In genomic region chr1:185546346-185546745, GRCm38 (mm10) we compare ENCODE assay signal across 8 mouse cellular contexts.
A peak's percentile ranks its signal among the peaks of the same experiment; 100 is the strongest.
DNase-seq lines count a peak whose midpoint lies in the region; ATAC-seq lines count a peak whose summit lies in the region.

No protein-coding gene starts in this region.

- ATAC-seq in forebrain, embryonic 12.5 days (ENCODE audit: low FRiP score): no peak
- ATAC-seq in neural tube, embryonic 13.5 days (ENCODE audit: low read depth): no peak

- no peak overlapping the region for H3K9ac ChIP-seq in forebrain, embryonic 12.5 days
- 0 out of 2 replicates have a peak overlapping the region, but pooled peaks have one; percentile 17 for H3K9ac ChIP-seq in neural tube, embryonic 13.5 days

- no peaks in the 10 kb centered on the region for H3K9me3 ChIP-seq in forebrain, embryonic 10.5 days
- H3K9me3 ChIP-seq in forebrain, embryonic 12.5 days: no peaks in the 10 kb centered on the region
- no peaks in the 10 kb centered on the region for H3K9me3 ChIP-seq in neural tube, embryonic 13.5 days

- peak overlapping the region; percentile 67 for H3K27ac ChIP-seq in forebrain, embryonic 10.5 days
- no peak overlapping the region for H3K27ac ChIP-seq in forebrain, embryonic 12.5 days
- H3K27ac ChIP-seq in neural tube, embryonic 13.5 days (replicated peaks): peak overlapping the region; percentile 23; the same call in 1 of the 2 replicates

- no peak overlapping the region for H3K4me2 ChIP-seq in forebrain, embryonic 12.5 days
- H3K4me2 ChIP-seq in neural tube, embryonic 13.5 days: no peak overlapping the region

- H3K4me1 ChIP-seq in forebrain, embryonic 10.5 days: peaks cover 5% of the 10 kb centered on the region
- H3K4me1 ChIP-seq in forebrain, embryonic 12.5 days: no peaks in the 10 kb centered on the region
- peaks cover 6% of the 10 kb centered on the region for H3K4me1 ChIP-seq in neural tube, embryonic 13.5 days (replicated peaks)

- DNase-seq in forebrain, embryonic 10.5 days (ENCODE audit: extremely low spot score, low spot score): no peak
- peak; percentile 4 to 10 for DNase-seq in right cerebral cortex, adult 2 months (ENCODE audit: low spot score in 2 of 2)
- DNase-seq in right cerebral cortex, postnatal 4 days: no peak
- peak; percentile 17 for DNase-seq in layer of hippocampus, adult 9-10 months (ENCODE audit: low spot score)
- no peak for DNase-seq in adrenal gland, postnatal 10 days
- no peak for DNase-seq in adrenal gland, adult 2 months

- H3K36me3 ChIP-seq in forebrain, embryonic 10.5 days (replicated peaks): no peaks in the 10 kb centered on the region
- no peaks in the 10 kb centered on the region for H3K36me3 ChIP-seq in forebrain, embryonic 12.5 days (replicated peaks)
- no peaks in the 10 kb centered on the region for H3K36me3 ChIP-seq in neural tube, embryonic 13.5 days

- no peak overlapping the region for H3K4me3 ChIP-seq in forebrain, embryonic 10.5 days
- no peak overlapping the region for H3K4me3 ChIP-seq in forebrain, embryonic 12.5 days (replicated peaks)
- H3K4me3 ChIP-seq in neural tube, embryonic 13.5 days: no peak overlapping the region

- no peaks in the 10 kb centered on the region for H3K27me3 ChIP-seq in forebrain, embryonic 10.5 days (ENCODE audit: poor library complexity, severe bottlenecking)
- H3K27me3 ChIP-seq in forebrain, embryonic 12.5 days: no peaks in the 10 kb centered on the region
- no peaks in the 10 kb centered on the region for H3K27me3 ChIP-seq in neural tube, embryonic 13.5 days

Comparison
In these comparisons a context has a peak if more than half of its experiments do, and no peak if none do; other contexts are left out.
1. DNase-seq: peak in right cerebral cortex, adult 2 months (2 of 2) and layer of hippocampus, adult 9-10 months (single experiment); none in forebrain, embryonic 10.5 days (single experiment), right cerebral cortex, postnatal 4 days (single experiment), adrenal gland, postnatal 10 days (single experiment) and adrenal gland, adult 2 months (single experiment).